Mouse (Mus musculus) layer of hippocampus, adult 9-10 months (tissue): ENCODE results near the gene Gm20721.
"Not testable (repeated sequence)": the region's sequence is repeated elsewhere in the genome, so short reads cannot be mapped to it uniquely, and the experiment has no call there.

Experiments
- DNase-seq: peaks from one replicate; pipeline ENCODE4 v3.0.0; 2022; ENCODE audit warnings: low spot score

Gm20721 gene

DNA sequence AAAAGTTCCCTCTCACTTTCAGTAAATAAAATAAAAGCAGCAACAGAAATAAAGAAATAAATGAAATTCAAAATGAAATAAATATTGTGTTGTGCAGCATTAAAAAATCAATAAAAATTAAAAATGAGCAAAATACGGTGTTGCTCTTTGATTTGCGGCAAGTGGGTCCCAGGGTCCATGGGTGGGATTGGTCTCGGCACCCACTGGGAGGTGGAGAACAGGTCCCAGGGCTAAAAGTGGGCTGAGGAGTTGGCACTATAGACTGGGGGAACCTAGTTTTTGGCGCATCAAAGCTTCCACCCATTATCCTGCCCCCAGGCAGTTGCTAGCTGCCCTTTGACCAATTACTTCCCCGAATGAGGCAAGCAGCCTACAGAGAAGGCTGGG lies at the start of gene Gm20721:
Gene Gm20721 (minus strand): TSS at position 101 of the 387 bp plus-strand sequence.
- DNase-seq, result no peak

GRCm38 (mm10) chr2:174393383-174393782 lies 46.9 kb upstream of the Gm20721 start:
- DNase-seq, result no peak

GRCm38 (mm10) chr2:174392554-174392953 lies 46.0 kb upstream of the Gm20721 start:
- no peak for DNase-seq

GRCm38 (mm10) chr2:174391936-174392335 lies 45.4 kb upstream of the Gm20721 start:
- DNase-seq, result no peak

DNA sequence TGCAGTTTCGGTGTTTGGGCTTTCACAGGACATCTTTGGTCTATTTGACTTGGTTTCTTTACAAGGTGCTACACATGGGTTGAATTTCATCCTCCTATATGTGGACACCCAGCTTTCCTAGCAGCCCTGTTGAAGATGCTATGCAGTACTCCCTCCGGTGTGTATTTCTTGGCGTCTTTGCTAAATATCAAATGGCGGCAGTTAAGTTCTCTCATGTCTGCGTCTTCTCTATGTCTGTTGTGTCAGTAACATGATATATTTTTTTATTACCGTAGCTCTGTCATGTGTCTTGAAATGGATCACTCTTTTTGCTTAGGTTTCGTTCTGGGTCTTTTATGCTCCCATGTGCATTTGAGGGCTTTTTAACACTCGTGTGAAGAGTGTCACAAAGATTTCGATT lies 34.5 kb upstream of the Gm20721 start:
- no peak for DNase-seq

GRCm38 (mm10) chr2:174366571-174366970 lies 20.1 kb upstream of the Gm20721 start:
- no peak for DNase-seq

GRCm38 (mm10) chr2:174359656-174360055 lies 13.1 kb upstream of the Gm20721 start:
- DNase-seq, result no peak

- no peak for DNase-seq
Observed at GRCm38 (mm10) chr2:174358516-174358915, 12.0 kb upstream of the Gm20721 start.

- DNase-seq, result not testable (repeated sequence)
Observed at GRCm38 (mm10) chr2:174346999-174347668, 622 bp upstream of the Gm20721 start.

- DNase-seq, result no peak
Observed at GRCm38 (mm10) chr2:174344996-174345395, 1.5 kb downstream of the Gm20721 start.

GRCm38 (mm10) chr2:174344003-174344655 lies 2.4 kb downstream of the Gm20721 start:
- peak; percentile 84 for DNase-seq

GRCm38 (mm10) chr2:174343566-174343965 lies 2.9 kb downstream of the Gm20721 start:
- DNase-seq, result no peak

GRCm38 (mm10) chr2:174342793-174343400 lies 3.6 kb downstream of the Gm20721 start:
- no peak for DNase-seq

DNA sequence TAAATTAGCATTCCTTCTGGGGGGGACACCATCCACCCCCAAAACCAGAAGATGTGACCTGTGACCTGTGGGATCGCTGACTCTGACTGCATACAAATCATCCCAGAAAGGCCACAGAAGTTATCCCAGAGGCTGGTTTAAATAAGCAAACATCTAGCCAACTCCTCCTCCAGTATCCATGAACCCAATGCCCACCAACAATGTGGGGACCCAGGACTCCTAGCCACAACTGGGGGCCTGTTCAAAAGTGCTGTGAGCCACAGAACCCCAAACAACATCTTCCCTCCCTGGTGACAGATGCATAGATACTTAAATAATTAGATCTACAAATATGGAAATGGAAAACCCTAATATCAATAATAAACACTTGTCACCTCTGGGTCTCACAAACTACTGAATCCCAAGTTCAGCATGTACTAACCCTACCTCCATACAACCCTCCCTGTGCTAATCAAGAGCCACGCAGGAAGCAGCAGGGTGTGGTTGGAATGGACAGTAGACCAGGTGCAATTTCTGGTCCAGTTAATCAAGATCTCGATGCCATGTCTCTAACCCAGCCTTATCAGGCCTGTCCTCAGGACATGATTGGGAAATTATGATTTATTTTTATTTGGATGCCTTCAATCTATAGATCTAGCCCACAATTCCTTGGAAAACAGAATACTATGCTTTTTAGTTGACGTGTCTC lies 5.5 kb downstream of the Gm20721 start:
- no peak for DNase-seq

GRCm38 (mm10) chr2:174340229-174340892 lies 6.2 kb downstream of the Gm20721 start:
- no peak for DNase-seq

- no peak for DNase-seq
Observed at GRCm38 (mm10) chr2:174339701-174340100, 6.8 kb downstream of the Gm20721 start.

DNA sequence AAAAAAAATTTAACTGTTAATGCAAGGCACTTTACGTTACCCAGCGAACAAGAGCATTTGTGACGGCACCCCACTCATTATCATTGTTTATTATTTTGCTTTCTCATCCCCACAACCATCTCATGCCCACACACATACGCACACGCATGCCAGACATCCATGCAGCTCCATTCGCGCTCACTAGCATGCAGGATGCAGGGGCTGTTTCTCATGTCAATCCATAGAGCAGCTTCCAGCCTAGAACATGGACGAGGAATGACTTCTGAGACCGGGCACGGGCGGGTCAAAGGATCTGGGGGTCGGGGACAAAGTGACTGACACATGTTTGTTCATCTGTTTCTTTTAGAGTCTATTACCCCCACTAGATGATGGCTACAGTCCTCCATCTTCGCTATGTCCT lies 9.2 kb downstream of the Gm20721 start:
- DNase-seq, result no peak

- no peak for DNase-seq
Observed at GRCm38 (mm10) chr2:174334415-174334814, 12.1 kb downstream of the Gm20721 start.

- DNase-seq, result no peak
Observed at GRCm38 (mm10) chr2:174333239-174333890, 13.1 kb downstream of the Gm20721 start.

DNA sequence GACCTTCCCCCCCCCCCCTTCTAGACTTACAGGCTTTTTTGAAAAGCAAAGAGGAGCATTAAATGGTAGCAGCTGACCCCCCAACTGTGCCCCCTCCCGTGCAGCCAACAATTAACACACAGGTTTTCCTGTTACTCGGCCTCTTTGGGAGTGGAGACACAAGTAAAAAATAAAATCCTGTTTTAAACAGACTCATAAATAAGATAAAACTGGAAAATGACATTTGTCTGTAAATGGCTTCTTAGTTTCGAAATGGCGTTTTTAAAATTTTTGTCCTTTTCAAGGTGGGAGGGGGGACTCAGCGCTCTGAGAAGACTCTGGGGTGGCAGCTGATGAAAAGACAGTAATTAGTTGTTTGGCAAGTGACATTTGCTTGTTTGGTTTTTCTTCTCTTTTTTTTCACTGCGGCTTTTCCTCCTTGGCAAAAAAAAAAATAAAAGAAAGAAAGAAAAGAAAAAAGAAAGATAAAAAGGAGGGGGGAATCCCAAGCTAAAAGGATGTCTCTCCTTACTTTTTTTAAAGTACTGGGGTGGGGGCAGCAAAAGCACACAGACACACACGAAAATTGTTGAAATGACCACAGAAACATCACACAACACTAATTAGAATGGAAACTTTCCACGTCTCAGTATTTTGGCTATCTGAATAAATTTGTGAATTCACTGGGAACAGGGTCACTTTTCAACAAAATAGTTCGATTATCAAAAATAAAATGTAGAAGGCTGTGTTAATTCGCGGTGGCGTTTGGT lies 15.1 kb downstream of the Gm20721 start:
- DNase-seq, result no peak

GRCm38 (mm10) chr2:174330616-174331191 lies 15.8 kb downstream of the Gm20721 start:
- DNase-seq, result no peak
